Mouse (Mus musculus): Measurements from ENCODE around the gene Atxn1.

GRCm38 (mm10) chr13:45538091-45538490 is 426.7 kb downstream of the Atxn1 start:
- TF ChIP-seq POLR2A (IDR thresholded peaks at IDR 0.05; ENCODE audit: insufficient read depth, low read depth, low read length): no peak
- no peak for TF ChIP-seq CTCF (IDR thresholded peaks at IDR 0.05; ENCODE audit: insufficient read depth, low read depth, low read length)

All from olfactory bulb, adult 2 months (tissue).